Mouse (Mus musculus) frontal cortex, postnatal 10 days (tissue): ENCODE measurements at regions not wholly inside any gene's neighbourhood (a gene's known extent, or its start where the extent isn't known, plus 50 kb on each side); places are given as distances from the start of the nearest gene placed in this dataset.
"Not testable (repeated sequence)": the region's sequence is repeated elsewhere in the genome, so short reads cannot be mapped to it uniquely, and the experiment has no call there.

ENCODE experiments used
- DNase-seq, 2 experiments: peaks; one replicate each; pipeline ENCODE4 v3.0.0; 2022; ENCODE audit warnings: low spot score in 2 of 2, mixed read lengths in 1 of 2

GRCm38 (mm10) chr8:52444366-52444765 lies 1067.2 kb upstream of the Aga start:
- DNase-seq: no peak

DNA sequence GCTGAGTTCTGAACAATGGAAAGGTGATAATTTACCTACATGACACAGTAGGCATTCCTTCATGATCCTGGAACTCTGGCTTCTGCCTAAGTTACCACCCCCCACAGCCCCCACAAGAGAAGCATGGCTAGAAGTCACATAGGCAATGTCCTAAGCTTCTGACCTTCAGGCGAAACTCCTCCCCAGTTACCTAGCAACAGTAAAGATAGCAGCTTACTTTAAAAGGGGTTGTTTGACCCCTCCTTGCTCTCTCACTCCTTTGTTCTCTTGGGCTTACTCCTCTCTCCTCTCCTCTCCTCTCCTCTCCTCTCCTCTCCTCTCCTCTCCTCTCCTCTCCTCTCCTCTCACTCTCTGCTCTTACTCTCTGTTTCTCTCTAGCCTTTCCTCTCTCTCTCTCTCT lies 1059.8 kb upstream of the Aga start:
- DNase-seq: not testable (repeated sequence)

- DNase-seq: no peak
Measured at GRCm38 (mm10) chr8:52455617-52456016, 1055.9 kb upstream of the Aga start.

GRCm38 (mm10) chr8:52456271-52456670 lies 1055.3 kb upstream of the Aga start:
- no peak for DNase-seq

DNA sequence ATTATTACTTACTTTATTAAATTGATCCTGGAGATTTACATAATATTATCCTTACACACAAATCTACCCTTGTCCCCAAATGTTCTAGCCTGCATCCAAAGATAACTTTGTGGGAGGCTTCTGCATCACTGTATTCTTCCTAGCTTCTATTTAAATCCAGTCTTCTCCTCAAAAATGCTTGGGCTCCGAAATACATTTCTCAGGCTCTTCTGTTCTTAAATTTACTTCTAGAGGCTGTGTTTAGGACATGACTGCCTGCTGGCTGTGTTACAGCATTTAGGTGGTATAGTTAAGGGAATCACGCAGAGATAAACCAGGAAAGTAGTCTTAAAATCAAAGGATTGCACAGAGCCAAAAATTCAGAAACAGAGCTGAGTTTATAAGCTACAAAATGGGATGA lies 1009.1 kb upstream of the Aga start:
- no peak for DNase-seq

DNA sequence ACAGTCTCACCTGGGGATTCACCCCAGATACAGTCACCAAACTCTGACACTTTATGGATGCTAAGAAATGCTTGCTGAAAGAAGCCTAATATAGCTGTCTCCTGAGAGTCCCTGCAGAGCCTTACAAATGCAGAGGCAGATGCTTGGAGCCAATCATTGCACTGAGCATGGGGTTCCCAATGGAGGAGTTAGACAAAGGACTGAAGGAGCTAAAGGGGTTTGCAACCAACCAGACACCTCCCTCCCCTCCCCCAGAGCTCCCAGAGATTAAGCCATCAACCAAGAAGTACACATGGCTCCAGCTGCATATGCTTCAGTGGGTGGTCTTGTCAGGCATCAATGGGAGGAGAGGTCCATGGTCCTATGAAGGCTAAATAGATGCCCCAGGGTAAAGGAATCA lies 999.7 kb upstream of the Aga start:
- no peak for DNase-seq

- no peak for DNase-seq
Measured at GRCm38 (mm10) chr8:52543364-52543763, 968.2 kb upstream of the Aga start.

- DNase-seq: peak in 1 of 2 experiments; percentile 10
Measured at GRCm38 (mm10) chr8:52571166-52571832, 940.2 kb upstream of the Aga start.
